Mouse (Mus musculus): Measurements from ENCODE around the gene 4930562C15Rik.

DNA sequence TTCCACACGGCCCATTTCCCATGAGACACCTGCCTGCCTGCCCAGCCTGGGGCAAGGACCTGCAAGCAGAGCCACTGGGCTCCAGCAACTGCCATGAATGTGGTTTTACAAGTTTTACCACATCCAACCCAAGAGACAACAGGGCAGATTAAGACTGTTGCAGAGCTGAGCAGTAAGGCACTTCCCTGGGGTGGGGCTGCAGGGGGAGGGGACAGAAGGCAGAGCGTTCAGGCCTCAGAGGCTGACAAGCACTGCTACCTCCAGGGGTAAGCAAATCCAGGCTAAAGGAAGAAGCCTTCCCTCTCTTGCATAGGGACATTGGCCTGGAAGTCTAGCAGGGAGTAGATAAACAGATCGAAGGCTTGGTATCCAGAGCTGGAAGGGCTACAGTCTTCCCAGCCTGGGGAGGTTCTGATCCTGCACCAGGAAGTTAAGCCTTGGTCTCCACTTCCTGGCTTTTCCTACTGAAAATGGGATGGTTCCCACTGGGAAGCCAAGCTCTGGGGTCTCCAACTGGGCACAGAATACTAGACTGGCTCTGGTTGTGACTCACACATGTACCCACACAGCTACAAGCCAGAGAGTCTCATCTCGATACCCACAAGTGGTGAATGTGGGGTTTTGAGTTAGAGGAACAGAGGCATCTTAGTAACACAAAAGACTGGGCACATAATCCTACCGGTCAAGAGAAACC, 43.1 kb downstream of the 4930562C15Rik start:
- TF ChIP-seq POLR2A (IDR thresholded peaks at IDR 0.05; ENCODE audit: extremely low read depth, insufficient read depth, low read length) (no peak), CTCF (IDR thresholded peaks at IDR 0.05; ENCODE audit: extremely low read depth, insufficient read depth, low read length) (no peak)
